Mouse (Mus musculus): ENCODE results near the gene Slc26a5.

The Slc26a5 gene

DNA sequence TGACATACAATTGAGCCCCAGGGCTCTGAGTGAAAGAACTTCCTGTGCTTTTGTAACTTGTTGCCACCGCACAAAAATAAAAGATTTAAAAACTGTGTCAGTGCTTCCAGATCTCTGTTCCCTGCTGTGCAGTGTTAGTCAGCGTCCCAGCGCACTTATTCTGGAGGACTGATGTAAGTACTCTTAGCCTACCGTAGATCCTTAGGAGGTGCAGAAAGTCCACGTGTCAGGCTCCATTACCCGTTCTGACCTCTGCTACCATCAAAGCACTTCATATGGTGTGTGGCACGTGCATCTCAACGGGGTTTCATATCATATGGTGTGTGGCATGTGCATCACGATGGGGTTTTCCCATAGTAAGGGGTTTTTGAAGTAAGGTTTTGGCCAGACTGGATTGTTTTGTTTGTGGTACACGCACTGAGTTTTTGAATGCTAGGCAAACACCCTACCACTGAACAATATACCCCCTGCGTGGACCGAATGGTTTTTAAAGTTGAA, 61.7 kb downstream of the Slc26a5 start:
- no peak for DNase-seq

DNA sequence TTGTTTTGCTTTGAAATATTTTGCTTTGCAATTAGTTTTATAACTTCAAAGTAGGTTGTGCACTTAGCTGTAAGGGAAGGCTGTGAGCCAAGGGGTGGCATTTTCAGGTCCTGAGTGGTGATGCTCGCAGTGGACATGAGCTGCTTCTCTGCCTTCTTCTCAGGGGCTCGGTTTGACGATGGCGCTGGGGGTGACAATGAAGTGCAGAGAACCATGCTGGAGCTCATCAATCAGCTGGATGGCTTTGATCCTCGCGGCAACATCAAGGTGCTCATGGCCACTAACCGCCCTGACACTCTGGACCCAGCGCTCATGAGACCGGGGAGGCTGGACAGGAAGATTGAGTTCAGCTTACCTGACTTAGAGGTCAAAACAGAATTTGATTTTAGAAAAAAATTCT, 62.5 kb downstream of the Slc26a5 start:
- DNase-seq: no peak

GRCm38 (mm10) chr5:21792166-21792565, 73.2 kb downstream of the Slc26a5 start:
- no peak for DNase-seq

DNA sequence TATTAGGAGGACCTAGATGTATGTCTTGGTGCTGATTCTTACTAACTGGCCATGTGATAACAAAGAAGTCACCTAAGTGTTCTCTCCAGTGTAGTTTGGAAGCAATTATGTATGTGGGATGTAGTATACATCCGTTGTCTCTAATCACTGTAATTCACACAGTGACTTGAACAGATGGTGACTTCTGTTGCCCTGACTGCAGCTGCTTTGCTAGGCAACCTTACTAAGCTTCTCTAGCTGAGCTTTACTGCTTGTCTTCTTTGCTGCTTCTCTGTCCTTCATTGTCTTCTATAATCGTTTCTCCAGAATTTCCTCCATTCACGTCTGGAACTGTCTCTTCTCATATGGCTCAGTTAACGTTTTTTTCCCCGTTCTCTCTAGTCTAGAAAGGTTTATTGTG, 76.3 kb downstream of the Slc26a5 start:
- no peak for DNase-seq

DNA sequence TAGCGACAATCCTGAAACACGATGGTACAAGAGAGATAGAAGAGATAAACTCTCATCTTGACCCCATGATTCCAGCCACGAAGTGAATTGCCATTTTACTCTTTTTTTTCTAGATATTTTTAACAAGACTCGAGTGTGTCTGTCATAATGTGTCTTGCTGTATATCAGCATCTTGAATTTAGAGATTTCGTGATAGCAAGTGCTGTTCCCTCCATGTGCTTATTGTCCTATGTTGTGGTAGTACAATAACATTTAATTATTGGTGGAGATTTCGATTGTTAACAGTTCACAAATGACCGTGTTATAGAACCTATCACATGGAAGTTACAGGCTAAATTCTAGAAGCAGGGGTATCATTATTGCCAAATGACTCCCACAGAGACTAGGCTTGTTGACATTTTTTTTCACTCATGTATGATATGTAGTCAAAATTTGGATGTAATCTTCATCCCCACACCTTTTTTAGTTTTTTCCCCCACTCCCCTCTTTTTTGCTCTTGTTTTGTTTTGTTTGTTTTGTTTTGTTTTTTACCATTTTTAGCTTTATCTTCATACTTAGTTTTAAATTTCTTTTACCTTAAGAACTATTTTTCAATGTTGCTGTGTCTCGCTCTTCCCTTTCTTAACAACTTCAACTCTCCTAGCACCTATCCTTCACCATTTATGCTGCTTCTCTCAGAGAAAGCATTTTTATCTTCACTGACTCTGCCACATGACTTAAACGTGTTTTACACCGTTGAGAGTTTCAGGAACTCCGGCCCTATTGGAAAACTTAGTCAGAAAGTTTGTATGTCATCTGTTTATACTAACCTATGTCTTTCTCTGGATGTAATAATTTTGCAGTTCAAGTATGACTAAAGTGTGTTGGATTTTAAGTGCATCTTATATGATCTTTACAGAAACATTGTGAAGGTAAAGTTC, 78.0 kb downstream of the Slc26a5 start:
- DNase-seq: no peak

DNA sequence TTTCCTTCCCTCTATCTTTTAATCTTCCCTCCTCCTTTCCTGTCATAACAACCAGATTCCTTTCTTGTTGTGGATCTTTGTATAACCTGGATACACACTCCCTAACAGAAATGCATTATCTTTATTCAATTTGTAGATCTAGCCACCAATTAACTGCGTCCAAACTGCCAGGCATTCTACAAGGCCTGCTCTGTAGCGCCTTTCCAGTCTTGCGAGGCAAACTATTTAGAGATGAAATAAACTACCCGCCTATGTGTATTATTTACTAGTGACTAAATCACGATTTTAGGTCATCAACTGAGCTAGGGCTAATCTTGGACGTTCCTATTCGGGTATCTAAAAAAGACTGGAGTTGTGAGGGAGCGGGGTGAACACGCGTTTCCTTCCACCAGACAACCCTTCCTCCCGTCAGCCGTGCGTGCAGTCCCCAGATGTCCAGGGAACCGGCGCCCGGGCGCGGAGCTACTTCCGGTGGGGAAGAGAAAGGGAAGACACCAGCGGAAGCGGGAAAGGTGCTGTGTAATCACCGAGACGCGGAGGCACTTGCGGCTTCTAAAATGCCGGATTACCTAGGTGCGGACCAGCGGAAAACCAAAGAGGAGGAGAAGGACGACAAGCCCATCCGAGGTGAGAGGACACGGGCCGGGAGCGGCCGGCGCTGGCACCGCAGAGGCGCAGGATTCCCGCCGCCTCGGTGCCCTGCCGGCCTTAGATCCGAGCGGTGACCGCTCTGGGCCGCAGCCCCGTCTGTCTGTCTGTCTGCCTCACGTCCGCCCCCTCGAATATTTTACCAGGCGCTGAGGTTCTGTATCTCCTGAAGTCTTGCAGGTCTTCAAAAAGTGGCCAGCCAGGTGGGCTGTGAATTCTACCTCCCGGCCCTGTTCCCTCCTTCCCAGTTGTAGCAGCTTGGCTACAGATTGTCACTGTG, 78.9 kb downstream of the Slc26a5 start:
- DNase-seq: peak; percentile 92 to 95

DNA sequence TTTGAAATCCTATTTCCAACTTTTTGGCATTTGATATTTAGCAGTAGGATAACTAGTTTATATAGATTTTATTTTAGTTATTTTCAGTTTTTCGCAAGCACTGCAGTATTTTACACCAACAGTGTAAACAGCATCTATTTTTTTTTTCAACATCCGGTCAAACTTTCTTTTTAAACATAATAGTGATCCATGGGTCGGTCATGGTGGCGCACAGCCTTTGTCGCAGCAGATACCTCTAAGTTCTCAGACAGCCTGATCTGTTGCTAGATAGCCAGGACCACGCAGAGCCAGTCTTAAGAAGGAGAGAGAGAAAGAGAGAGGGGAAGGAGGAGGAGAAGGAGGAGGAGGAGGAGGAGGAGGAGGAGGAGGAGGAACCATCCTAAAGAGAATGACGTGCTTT, 79.6 kb downstream of the Slc26a5 start:
- DNase-seq: peak in 1 of 2 experiments; percentile 9

DNA sequence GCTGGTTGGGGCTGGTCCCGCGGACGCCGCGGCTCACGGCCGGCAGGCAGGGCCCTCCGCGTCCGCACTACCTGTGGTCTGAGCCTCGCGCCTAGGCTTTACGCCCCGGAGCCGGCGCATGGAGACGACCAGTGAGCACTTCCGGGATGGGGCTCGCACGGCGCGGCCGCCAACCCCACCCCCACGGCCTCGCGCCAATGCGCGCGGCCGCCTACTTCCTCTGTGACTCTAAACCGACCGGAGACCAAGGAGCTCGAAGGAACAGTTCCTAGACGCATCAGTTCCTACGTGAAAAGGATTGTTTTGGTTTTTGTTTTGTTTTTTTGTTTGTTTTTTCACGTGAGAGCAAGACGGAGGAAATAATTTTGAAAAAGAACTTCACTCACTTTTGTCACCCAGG, 80.4 kb downstream of the Slc26a5 start, which contains the start of the genes Dnajc2 and Psmc2:
Gene Dnajc2, minus strand, starts transcription at position 199 of the 400 bp plus-strand sequence.
Gene Psmc2, plus strand, starts transcription at position 231 of the 400 bp plus-strand sequence.
- peak; percentile 88 to 91 for DNase-seq

GRCm38 (mm10) chr5:21784161-21785052, 81.0 kb downstream of the Slc26a5 start:
- DNase-seq: no peak

DNA sequence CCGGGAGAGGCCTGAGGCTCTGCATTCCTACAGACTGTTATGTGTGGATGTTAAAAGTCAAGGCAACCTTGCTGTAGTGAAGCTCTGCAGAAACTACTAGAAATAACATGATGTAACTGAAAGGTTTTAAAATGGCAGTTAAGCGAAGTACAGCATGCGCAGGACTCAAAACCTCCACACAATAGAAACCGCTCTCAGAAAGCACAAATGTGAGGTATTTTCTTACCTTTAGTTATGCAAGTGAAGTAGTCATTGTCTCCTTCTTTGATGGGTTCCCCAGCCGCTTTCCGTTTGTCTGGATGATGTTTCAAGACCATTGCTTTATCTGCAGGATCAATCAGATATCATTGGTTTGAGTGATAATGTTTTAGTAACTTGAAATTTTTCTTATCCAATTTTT, 88.9 kb downstream of the Slc26a5 start:
- DNase-seq: no peak

GRCm38 (mm10) chr5:21769841-21770240, 95.6 kb downstream of the Slc26a5 start:
- no peak for DNase-seq

DNA sequence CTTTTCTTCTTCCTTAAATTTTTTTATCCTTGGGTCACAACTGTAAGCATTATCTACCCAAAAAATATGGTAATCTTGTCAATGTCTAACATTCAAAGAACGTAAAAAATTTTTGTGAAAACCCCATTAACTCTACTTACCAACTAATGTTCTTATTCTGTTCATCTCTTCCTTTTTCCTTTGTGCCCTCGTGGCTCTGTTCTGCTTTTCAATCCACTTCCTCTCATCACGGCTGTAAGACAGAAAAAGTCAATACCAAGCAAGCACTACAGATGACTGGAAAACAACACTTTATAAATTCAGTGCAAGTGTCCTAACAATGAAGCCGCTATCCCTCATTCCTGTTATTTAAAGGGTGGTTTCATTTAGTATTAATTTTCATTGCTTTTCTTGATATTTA, 96.9 kb downstream of the Slc26a5 start:
- DNase-seq: no peak
